Mouse (Mus musculus) c-Kit-positive CD71-negative TER-119-negative erythroid progenitor cells, embryonic 14.5 days (primary cell): Measurements from ENCODE around the gene Serinc2.
A peak's percentile ranks its signal among the peaks of the same experiment; 100 is the strongest.
"Not testable (repeated sequence)": the region's sequence is repeated elsewhere in the genome, so short reads cannot be mapped to it uniquely, and the experiment has no call there.

Experiments used
- DNase-seq: peaks from one replicate; pipeline ENCODE4 v3.0.0-alpha.2; 2013; ENCODE audit warnings: low read depth

Serinc2 gene

GRCm38 (mm10) chr4:130260406-130260805 is 18.6 kb downstream of the Serinc2 start:
- no peak for DNase-seq

DNA sequence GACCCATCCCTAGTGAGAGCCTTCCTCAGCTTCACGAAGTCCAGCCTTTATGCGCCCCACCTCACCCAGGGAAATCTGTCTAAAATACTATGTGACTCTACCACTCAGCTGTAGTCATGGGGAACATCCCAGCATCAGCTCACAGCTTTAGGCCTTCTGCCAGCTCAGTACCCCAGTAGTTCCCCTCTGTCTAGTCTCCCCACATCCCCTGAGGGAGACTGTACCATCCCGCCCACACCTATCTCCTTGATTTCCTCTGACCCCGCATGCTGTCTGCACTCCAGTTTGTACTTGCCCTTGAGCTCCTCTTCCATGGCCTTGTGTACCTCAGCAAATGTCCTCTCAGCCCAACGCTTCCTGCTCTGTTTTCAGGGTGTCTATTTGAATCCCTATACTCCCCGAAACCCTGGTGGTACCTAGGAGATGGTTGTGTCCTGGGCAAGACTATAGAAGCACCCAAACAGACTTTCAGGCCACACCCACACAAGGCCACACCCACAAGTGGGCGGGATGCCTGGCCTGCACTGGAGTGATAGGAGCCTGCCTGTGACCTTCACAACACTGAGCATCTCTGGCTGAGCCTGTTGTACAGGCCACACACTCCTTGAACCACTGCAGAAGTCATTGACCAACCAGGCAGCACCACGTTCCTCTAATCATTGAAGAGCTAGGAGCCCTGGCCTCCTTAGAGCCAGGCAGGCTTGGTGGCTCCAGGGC is 26.4 kb downstream of the Serinc2 start:
- peak; percentile 54 for DNase-seq

GRCm38 (mm10) chr4:130251763-130252162 is 27.2 kb downstream of the Serinc2 start:
- no peak for DNase-seq

DNA sequence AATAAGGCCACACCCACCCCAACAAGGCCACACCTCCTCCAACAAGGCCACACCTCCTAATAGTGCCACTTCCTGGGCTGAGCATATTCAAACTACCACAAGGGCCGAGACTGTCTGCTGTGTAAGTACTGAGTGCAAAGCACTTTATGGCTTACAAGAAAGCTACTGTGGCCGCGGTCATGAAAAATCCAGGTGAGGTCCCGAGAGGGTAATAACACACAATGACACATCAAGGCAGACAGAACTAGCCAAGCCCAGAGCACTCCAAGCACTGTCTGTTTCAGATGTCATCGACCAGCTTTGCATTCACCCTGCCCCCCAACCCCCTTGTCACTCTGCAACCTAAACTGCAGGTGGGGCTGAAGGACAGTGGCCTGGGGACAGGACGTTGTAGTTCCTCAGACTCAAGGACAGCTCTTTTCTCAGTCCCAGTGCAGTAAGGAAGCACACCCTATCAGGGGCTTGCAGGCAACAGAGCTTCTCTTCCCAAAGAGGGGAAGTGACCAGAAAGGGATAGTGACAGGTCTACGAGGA is 27.8 kb downstream of the Serinc2 start:
- no peak for DNase-seq

DNA sequence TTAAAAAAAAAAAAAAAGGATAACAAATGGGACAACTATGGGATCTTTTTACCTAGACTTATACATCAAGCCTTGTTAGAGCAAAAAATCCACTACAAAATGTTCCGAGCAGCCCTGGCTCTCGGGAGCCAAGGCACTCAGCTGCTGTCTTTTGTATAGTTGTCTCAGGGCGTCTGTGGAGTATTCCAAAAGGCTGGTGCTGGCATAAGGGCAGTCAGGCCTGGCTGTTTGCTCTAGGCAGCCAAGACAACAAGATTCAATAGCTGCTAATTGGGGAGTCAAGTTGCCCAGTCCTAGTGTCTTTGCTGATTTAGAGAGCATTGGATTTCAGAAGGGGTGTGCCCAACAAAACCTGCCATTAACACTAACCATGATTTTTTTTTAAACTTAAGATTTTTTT is 30.4 kb downstream of the Serinc2 start:
- DNase-seq = no peak

DNA sequence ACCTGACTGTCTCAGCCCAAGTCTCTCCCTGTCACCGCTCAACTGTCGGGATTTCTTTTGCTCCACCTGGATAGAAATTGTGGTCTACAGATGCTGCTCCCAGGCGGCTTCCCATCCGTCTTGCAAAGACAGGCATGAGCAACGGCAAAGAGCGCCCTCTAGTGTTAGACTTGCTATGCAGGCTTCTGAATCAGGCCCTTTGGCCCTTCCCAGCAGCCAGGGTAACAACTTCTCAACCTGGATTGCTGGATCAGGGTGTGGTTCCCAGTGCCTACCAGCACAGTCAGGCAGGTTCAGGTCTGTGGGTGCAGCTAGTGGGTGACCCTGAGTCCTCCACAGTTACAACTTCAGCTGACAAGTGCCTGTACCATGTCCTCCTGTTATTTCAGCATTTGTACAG is 32.9 kb downstream of the Serinc2 start:
- peak; percentile 69 for DNase-seq

- no peak for DNase-seq
Measured at GRCm38 (mm10) chr4:130244749-130245148, 34.3 kb downstream of the Serinc2 start.

GRCm38 (mm10) chr4:130243621-130244020 is 35.4 kb downstream of the Serinc2 start:
- not testable (repeated sequence) for DNase-seq

- no peak for DNase-seq
Measured at GRCm38 (mm10) chr4:130242956-130243355, 36.0 kb downstream of the Serinc2 start.

- no peak for DNase-seq
Measured at GRCm38 (mm10) chr4:130240695-130241094, 38.3 kb downstream of the Serinc2 start.

DNA sequence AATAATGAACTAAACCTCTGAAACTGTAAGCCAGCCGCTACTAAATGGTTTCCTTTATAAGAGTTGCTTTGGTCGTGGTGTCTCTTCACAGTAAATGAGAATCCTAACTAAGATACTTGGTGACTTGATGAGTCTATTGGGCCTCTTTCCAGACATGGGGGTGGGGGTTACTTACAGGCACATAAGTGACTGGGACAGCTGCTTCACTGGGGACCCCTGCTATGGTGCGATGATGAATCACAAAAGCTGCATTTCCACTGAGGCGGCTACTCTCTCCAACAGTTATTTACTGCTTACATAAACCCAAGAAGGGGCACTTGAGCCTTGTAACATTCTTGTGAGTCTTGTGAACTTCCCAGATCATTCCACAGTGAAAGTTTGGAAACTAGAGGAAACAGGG is 41.4 kb downstream of the Serinc2 start:
- no peak for DNase-seq

DNA sequence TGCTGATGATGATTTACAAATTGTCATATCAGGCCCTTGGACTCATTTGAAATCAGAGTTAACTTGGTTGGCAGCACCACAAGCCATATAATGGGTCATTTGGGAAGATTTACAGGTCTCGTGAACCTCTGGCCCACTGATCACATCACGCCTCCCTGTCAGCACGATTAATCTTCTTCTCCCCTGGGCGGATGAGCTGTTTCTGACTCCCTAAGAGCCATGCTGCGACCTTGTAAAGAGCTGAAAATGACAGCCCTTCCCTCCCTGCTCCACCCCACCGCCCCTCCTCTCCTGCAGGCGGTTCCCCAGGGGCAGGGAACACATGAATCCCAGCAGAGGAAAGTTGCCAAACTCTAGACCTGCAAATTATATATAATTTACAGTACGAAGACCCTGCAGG is 42.6 kb downstream of the Serinc2 start:
- DNase-seq = no peak

- DNase-seq = no peak
Measured at GRCm38 (mm10) chr4:130224071-130224470, 54.9 kb downstream of the Serinc2 start.

DNA sequence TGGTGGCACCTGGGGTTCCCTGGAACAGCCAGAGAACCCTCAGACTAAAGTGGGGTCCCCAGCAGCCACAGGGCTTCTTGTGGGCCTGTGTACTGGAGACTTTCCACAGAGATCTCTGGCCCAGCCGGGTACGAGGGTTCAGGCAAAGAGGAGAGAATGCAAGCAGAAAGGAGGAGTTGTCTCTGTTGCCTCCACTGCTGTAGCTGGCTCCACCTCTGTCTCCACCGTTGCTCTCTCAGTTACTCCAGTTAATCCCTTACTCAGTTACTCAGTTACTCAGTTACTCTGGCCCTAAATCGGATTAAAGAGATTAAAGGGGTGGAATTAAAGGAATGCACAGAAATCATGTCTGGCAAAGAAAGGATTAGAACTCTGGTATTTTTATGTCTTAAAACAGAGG is 56.8 kb downstream of the Serinc2 start, which contains the start of gene Gm853:
Gene Gm853, minus strand, starts transcription at position 223 of the 400 bp plus-strand sequence.
- no peak for DNase-seq

DNA sequence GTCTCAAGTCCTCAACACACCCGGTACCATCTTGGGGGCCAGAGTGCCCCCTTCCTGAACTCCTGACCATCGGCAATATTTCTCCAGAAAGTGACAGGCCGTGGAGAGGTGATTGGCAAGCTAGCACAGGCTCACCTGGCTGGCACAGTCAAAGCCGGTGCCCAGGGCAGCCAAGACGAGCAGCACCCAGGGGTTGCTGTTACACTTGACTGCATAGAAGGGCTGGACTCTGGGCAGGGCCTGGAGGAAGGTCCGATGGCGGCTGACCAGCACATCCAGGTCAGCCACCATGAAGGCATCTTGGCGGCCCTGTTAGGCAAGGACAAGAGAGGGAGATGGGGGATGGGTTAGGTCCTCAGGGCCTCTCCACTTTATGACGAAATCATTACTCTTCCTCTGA is 58.8 kb downstream of the Serinc2 start:
- no peak for DNase-seq

DNA sequence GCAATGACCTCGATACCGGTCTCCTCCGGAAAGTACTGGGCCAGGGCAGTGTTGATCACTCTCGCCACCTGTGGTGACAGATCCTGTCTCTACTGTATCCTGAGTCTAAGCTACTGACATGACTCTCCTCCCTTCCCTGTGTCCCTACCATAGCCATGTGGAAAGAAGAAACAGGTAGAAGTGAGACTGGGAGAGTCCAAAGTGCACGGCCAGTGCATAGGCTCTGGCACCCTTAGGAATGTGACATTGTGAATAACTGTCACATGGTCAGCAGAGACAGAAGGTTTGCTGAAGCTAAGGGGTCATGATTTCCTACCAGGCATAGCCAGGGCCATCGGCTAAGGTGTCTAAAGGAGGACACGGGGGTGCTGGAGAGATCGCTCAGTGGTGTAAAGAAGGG is 63.6 kb downstream of the Serinc2 start:
- DNase-seq = no peak

DNA sequence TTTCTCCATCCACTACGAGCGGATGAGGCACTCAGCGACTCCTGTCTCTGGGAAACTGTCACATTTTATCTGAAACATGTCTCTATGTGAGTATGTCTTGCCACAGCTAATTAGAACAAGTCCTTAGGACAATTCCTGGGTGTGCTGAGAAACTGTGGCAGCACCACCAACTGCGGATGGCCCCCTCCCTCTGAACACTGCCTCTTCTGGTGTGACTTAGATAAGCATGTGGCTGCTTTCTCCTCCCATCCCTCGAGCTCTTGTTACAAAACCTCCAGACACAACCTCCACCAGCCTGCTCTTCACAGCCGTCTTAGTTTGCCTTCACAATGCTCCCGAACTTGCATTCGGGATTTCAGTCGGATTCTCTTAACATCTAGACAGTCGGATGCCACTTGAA is 65.1 kb downstream of the Serinc2 start:
- DNase-seq = no peak

- DNase-seq = no peak
Measured at GRCm38 (mm10) chr4:130213197-130213596, 65.8 kb downstream of the Serinc2 start.

- DNase-seq = no peak
Measured at GRCm38 (mm10) chr4:130212421-130212820, 66.6 kb downstream of the Serinc2 start.

- DNase-seq = no peak
Measured at GRCm38 (mm10) chr4:130211870-130212269, 67.1 kb downstream of the Serinc2 start.
